Mouse (Mus musculus) limb, embryonic 12.5 days (tissue): ENCODE measurements around the gene Gpx1. TPM values are rescaled to one million over a fixed set of nuclear protein-coding genes. Genes with fewer than 3 reads are reported as not detected.

Source experiments
- ATAC-seq: fragments of 200-750 bp; cut with Nextera tagmentation; 2 replicates; pipeline ENCODE4 v1.8.0; 2017; ENCODE audit warnings: low read depth, moderate TSS enrichment; ENCODE audit not compliant: insufficient number of reproducible peaks, insufficient read depth, low FRiP score, low TSS enrichment
- H3K27ac ChIP-seq: fragments of 300-500 bp; sonication (generic); 2 replicates; pipeline ENCODE4 v1.5.1; 2016; ENCODE audit warnings: mild to moderate bottlenecking, moderate library complexity
- H3K27me3 ChIP-seq: fragments of 300-500 bp; sonication (generic); 2 replicates; pipeline ENCODE4 v1.6.1; 2016; ENCODE audit warnings: mild to moderate bottlenecking, moderate library complexity
- H3K36me3 ChIP-seq: fragments of 300-500 bp; sonication (generic); 2 replicates; pipeline ENCODE4 v1.6.1; 2016; ENCODE audit warnings: mild to moderate bottlenecking, moderate library complexity
- H3K4me1 ChIP-seq: fragments of 300-500 bp; sonication (generic); replicated peaks from 2 replicates; pipeline ENCODE4 v1.6.1; 2016
- H3K4me2 ChIP-seq: fragments of 300-500 bp; sonication (generic); 2 replicates; pipeline ENCODE4 v1.6.1; 2016; ENCODE audit warnings: mild to moderate bottlenecking, moderate library complexity
- H3K4me3 ChIP-seq: fragments of 300-500 bp; sonication (generic); replicated peaks from 2 replicates; pipeline ENCODE4 v1.5.1; 2016; ENCODE audit warnings: mild to moderate bottlenecking
- H3K9ac ChIP-seq: fragments of 300-500 bp; sonication (generic); replicated peaks from 2 replicates; pipeline ENCODE4 v1.6.1; 2016; ENCODE audit warnings: mild to moderate bottlenecking, moderate library complexity
- H3K9me3 ChIP-seq: fragments of 300-500 bp; sonication (generic); 2 replicates; pipeline ENCODE4 v1.6.1; 2016; ENCODE audit warnings: mild to moderate bottlenecking, moderate library complexity
- WGBS: fragments of 180-500 bp; shearing (Covaris S2); methylation state at CpG from one replicate; pipeline ENCODE4 v1.1.7; 2016; 5-methylcytosine and 5-hydroxymethylcytosine counted together
- polyA plus RNA-seq: library from polyadenylated mRNA; unstranded; fragments of >200 nt; fragmentation: Nextera tagmentation; extraction: Ambion mirVana; gene quantifications from 2 replicates; pipeline ENCODE4 v1.2.1, GENCODE M21; 2016

Gpx1 gene
- polyA plus RNA-seq, 1 experiment from 2014 or later: 821 TPM

GRCm38 (mm10) chr9:108378234-108378633, 39.5 kb downstream of the Gpx1 start:
- no peak overlapping the region for H3K4me3 ChIP-seq
- 91% methylated on average over 9 of the region's 9 CpGs for WGBS
- no peak overlapping the region for H3K4me2 ChIP-seq
- ATAC-seq: no peak
- peaks cover 98% of the 10 kb centered on the region for H3K36me3 ChIP-seq
- no peaks in the 10 kb centered on the region for H3K4me1 ChIP-seq
- H3K27ac ChIP-seq: no peak overlapping the region
- H3K9me3 ChIP-seq: no peaks in the 10 kb centered on the region
- no peak overlapping the region for H3K9ac ChIP-seq
- no peaks in the 10 kb centered on the region for H3K27me3 ChIP-seq

GRCm38 (mm10) chr9:108378736-108379135, 40.0 kb downstream of the Gpx1 start:
- H3K4me1 ChIP-seq: no peaks in the 10 kb centered on the region
- ATAC-seq: no peak
- no peak overlapping the region for H3K4me3 ChIP-seq
- no peak overlapping the region for H3K9ac ChIP-seq
- no peaks in the 10 kb centered on the region for H3K27me3 ChIP-seq
- peaks cover 98% of the 10 kb centered on the region for H3K36me3 ChIP-seq
- H3K27ac ChIP-seq: no peak overlapping the region
- H3K9me3 ChIP-seq: no peaks in the 10 kb centered on the region
- WGBS: 81% methylated on average over 5 of the region's 5 CpGs
- H3K4me2 ChIP-seq: no peak overlapping the region

- H3K4me1 ChIP-seq: no peaks in the 10 kb centered on the region
- H3K4me2 ChIP-seq: no peak overlapping the region
- H3K27ac ChIP-seq: no peak overlapping the region
- H3K27me3 ChIP-seq: no peaks in the 10 kb centered on the region
- H3K36me3 ChIP-seq: peaks cover 98% of the 10 kb centered on the region
- no peak overlapping the region for H3K4me3 ChIP-seq
- no peaks in the 10 kb centered on the region for H3K9me3 ChIP-seq
- H3K9ac ChIP-seq: no peak overlapping the region
- no peak for ATAC-seq
- WGBS: 86% methylated on average over 4 of the region's 4 CpGs
These were observed 40.6 kb downstream of the Gpx1 start for GRCm38 (mm10) chr9:108379294-108379693.

- H3K27ac ChIP-seq: no peak overlapping the region
- no peaks in the 10 kb centered on the region for H3K4me1 ChIP-seq
- 94% methylated on average over 9 of the region's 9 CpGs for WGBS
- no peak overlapping the region for H3K4me2 ChIP-seq
- peaks cover 99% of the 10 kb centered on the region for H3K36me3 ChIP-seq
- H3K9me3 ChIP-seq: no peaks in the 10 kb centered on the region
- H3K27me3 ChIP-seq: no peaks in the 10 kb centered on the region
- H3K9ac ChIP-seq: no peak overlapping the region
- no peak for ATAC-seq
- H3K4me3 ChIP-seq: no peak overlapping the region
These were observed 42.7 kb downstream of the Gpx1 start for GRCm38 (mm10) chr9:108381382-108381781.

- Histone ChIP-seq H3K4me3 (no peak overlapping the region), H3K9me3 (no peaks in the 10 kb centered on the region), H3K36me3 (peaks cover 99% of the 10 kb centered on the region), H3K4me1 (no peaks in the 10 kb centered on the region), H3K27me3 (no peaks in the 10 kb centered on the region), H3K27ac (no peak overlapping the region), H3K4me2 (no peak overlapping the region), H3K9ac (no peak overlapping the region)
- ATAC-seq: no peak
- 66% methylated on average over 7 of the region's 7 CpGs for WGBS
These were observed 46.3 kb downstream of the Gpx1 start for GRCm38 (mm10) chr9:108385006-108385405.

- no peak overlapping the region for H3K4me2 ChIP-seq
- WGBS: 92% methylated on average over 4 of the region's 4 CpGs
- H3K36me3 ChIP-seq: peaks cover 97% of the 10 kb centered on the region
- no peak for ATAC-seq
- no peaks in the 10 kb centered on the region for H3K9me3 ChIP-seq
- no peaks in the 10 kb centered on the region for H3K4me1 ChIP-seq
- H3K27ac ChIP-seq: no peak overlapping the region
- H3K9ac ChIP-seq: no peak overlapping the region
- H3K27me3 ChIP-seq: no peaks in the 10 kb centered on the region
- no peak overlapping the region for H3K4me3 ChIP-seq
These were observed 48.1 kb downstream of the Gpx1 start for GRCm38 (mm10) chr9:108386816-108387215.

GRCm38 (mm10) chr9:108388601-108389000, 49.9 kb downstream of the Gpx1 start:
- Histone ChIP-seq H3K4me3 (no peak overlapping the region), H3K9me3 (no peaks in the 10 kb centered on the region), H3K27ac (no peak overlapping the region), H3K27me3 (no peaks in the 10 kb centered on the region), H3K4me2 (no peak overlapping the region), H3K36me3 (peaks cover 97% of the 10 kb centered on the region), H3K9ac (no peak overlapping the region), H3K4me1 (no peaks in the 10 kb centered on the region)
- 90% methylated on average over 10 of the region's 10 CpGs for WGBS
- no peak for ATAC-seq

- H3K27ac ChIP-seq: no peak overlapping the region
- no peaks in the 10 kb centered on the region for H3K4me1 ChIP-seq
- H3K36me3 ChIP-seq: peaks cover 97% of the 10 kb centered on the region
- no peaks in the 10 kb centered on the region for H3K27me3 ChIP-seq
- no peak overlapping the region for H3K9ac ChIP-seq
- no peak overlapping the region for H3K4me3 ChIP-seq
- H3K4me2 ChIP-seq: no peak overlapping the region
- ATAC-seq: no peak
- WGBS: 81% methylated on average over 6 of the region's 6 CpGs
- H3K9me3 ChIP-seq: no peaks in the 10 kb centered on the region
These were observed 50.5 kb downstream of the Gpx1 start for GRCm38 (mm10) chr9:108389220-108389619.

Other genes starting within 250 kb of the Gpx1 start
- gene Apeh, start 244.3 kb upstream of the Gpx1 start, polyA plus RNA-seq: 56.9 and 57.9 TPM in 2 replicates
- 1.1 and 1.2 TPM in 2 replicates for gene Bsn, start 148.5 kb upstream of the Gpx1 start, polyA plus RNA-seq
- 45.7 and 53.3 TPM in 2 replicates for gene Dag1, start 74.9 kb upstream of the Gpx1 start, polyA plus RNA-seq
- 45.0 and 46.4 TPM in 2 replicates for gene Nicn1, start 48.5 kb upstream of the Gpx1 start, polyA plus RNA-seq
- gene Amt, start 42.0 kb upstream of the Gpx1 start, polyA plus RNA-seq: 13.3 and 17.0 TPM in 2 replicates
- gene Rhoa, start 32.8 kb upstream of the Gpx1 start, polyA plus RNA-seq: 324 and 387 TPM in 2 replicates
- gene Tcta, start 32.7 kb upstream of the Gpx1 start, polyA plus RNA-seq: 21.2 and 22.6 TPM in 2 replicates
- 117 and 118 TPM in 2 replicates for gene Usp4, start 8.9 kb downstream of the Gpx1 start, polyA plus RNA-seq
- gene 1700102P08Rik, start 53.9 kb downstream of the Gpx1 start, polyA plus RNA-seq: 0.81 and 0.91 TPM in 2 replicates
- 2.1 and 2.4 TPM in 2 replicates for gene Ccdc36, start 89.6 kb downstream of the Gpx1 start, polyA plus RNA-seq
- not detected in 2 replicates for gene BC048562, start 97.6 kb downstream of the Gpx1 start, polyA plus RNA-seq
- 44.6 and 49.5 TPM in 2 replicates for gene Ccdc71, start 121.6 kb downstream of the Gpx1 start, polyA plus RNA-seq
- 33.0 and 36.0 TPM in 2 replicates for gene Klhdc8b, start 122.7 kb downstream of the Gpx1 start, polyA plus RNA-seq
- gene Lamb2, start 140.8 kb downstream of the Gpx1 start, polyA plus RNA-seq: 40.8 and 43.7 TPM in 2 replicates
- 99.3 and 99.7 TPM in 2 replicates for gene Usp19, start 151.7 kb downstream of the Gpx1 start, polyA plus RNA-seq
- 106 and 112 TPM in 2 replicates for gene Qars, start 168.8 kb downstream of the Gpx1 start, polyA plus RNA-seq
- 156 and 159 TPM in 2 replicates for gene Qrich1, start 177.9 kb downstream of the Gpx1 start, polyA plus RNA-seq
- gene Impdh2, start 221.4 kb downstream of the Gpx1 start, polyA plus RNA-seq: 201 and 213 TPM in 2 replicates
- 50.6 and 53.8 TPM in 2 replicates for gene Ndufaf3, start 228.5 kb downstream of the Gpx1 start, polyA plus RNA-seq
- gene Dalrd3, start 231.0 kb downstream of the Gpx1 start, polyA plus RNA-seq: 197 and 230 TPM in 2 replicates
- gene Wdr6, start 239.8 kb downstream of the Gpx1 start, polyA plus RNA-seq: 237 TPM in 2 replicates